Mouse (Mus musculus) frontal cortex, adult (tissue): Measurements from ENCODE around the gene S1pr5.
A peak's percentile ranks its signal among the peaks of the same experiment; 100 is the strongest.
"Not testable (repeated sequence)": the region's sequence is repeated elsewhere in the genome, so short reads cannot be mapped to it uniquely, and the experiment has no call there.

ENCODE experiments used
- ATAC-seq: cut with Nextera tagmentation; 2 replicates; pipeline ENCODE4 v1.9.2; 2017; ENCODE audit warnings: mild to moderate bottlenecking, moderate library complexity, mixed read lengths; ENCODE audit not compliant: low TSS enrichment

Gene S1pr5

DNA sequence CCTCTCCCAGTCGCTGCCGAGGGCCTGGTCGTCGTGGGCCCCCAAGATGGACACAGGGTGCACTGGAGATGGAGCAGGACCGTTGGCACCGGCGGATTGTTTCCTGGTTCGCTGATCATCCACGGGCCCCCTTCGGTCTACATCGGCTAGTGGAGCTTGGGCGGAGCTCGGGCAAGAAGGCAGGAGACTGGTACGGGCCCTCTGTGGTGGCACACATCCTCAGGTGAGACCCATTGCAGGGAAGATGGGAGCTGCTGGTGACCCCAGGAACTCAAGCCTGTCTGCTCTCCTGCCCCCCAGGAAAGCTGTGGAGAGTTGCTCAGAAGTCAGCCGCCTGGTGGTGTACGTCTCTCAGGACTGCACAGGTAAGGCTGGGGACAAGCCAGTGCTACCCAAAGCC, 20.1 kb upstream of the S1pr5 start:
- no peak for ATAC-seq

DNA sequence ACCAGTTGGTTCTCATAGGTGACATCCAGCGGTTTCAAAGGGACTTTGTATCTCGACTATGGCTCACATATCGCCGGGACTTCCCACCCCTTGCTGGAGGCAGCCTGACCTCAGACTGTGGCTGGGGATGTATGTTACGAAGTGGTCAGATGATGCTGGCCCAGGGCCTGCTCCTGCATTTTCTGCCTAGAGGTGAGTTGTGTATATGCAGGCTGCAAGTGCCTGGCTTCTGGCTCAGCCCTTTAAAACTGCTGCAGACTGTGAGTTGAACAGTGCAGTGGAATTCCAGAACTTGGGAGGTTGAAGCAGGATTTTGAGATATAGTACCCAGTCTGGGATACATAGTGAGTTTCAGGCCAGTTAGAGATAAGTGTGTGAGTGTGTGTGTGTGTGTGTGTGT, 18.6 kb upstream of the S1pr5 start:
- ATAC-seq, result no peak

DNA sequence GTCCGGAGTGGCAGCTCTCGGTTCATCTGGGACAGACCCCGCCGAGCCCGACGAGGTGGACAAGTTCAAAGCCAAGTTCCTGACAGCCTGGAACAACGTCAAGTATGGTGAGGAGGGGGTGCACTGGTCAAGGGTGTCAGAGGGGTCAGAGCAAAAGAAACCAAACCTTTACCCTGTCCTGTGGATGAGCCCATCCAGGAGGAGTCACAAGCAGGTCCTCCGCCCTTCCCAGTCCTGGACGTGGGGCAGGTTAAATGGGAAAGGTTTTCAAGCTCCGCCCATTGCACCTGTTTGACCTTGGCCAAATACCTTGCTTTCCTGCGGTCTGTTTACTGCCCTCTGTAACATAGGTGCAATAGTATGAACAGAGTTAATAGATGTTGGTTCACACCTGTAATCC, 17.4 kb upstream of the S1pr5 start:
- ATAC-seq, result no peak

DNA sequence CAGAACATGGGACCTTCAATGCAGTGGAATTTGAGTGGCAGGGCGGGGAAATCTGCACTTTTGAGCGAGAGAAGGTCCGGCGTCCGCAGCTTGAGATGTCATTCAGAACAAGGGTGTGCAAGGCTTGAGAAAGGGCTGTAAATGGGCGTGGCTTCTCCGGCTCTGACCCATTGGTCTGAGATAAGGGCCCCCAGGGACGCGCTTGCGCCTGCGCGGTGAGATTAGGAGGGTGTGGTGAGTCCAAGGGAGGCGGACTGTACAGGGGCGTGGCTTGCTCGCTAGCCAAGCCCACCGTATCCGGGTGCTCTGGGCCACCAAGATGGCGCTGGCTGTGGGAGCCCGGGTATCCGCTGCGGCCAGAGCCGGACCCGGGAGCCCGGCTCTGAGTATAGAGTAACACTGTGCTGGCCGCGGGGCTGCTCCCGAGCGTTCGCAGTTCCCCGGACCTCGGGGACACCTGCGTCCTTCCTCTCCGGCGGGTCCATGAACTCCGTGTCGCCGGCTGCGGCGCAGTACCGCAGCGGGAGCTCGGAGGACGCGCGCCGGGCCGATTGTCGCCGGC, 16.8 kb upstream of the S1pr5 start, which contains the start of gene Atg4d:
TSS of gene Atg4d (plus strand) at position 294 of the 562 bp plus-strand sequence.
- ATAC-seq, result peak; percentile 95

DNA sequence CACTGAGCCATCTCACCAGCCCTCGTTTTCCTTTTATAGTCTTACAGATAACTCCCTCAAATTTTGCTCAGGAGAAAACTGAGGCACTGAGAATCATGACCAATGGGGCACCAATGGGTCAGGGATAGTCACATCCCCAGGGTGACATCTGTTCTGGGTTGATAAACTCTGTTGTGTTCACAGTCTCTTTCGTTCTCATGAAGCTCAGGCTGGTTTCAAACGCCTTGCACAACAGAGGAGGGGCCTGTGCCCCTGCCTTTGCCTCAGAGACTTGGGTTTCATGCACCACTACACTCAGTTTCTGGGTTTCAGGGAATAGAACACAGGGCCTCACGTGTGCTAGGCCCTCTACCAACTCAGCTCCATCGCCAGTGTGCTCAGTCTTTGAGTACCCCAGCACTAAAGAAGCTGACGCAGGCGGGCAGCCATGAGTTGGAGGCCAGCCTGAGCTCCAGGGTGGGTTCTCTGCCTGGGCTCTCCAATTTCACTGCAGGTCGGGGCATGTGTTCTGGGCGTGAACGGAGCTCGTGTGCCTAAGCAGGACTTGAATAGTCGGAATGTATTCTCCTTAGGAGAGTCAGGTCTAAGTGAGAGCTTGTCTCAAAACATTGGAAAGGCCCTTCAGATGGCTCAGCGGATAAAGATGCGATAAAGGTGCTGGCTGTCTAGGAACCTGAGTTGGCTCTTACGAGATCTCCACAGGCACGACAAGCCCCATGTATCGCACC, 16.2 kb upstream of the S1pr5 start:
- ATAC-seq, result peak; percentile 23; the same call in 1 of the 2 replicates

DNA sequence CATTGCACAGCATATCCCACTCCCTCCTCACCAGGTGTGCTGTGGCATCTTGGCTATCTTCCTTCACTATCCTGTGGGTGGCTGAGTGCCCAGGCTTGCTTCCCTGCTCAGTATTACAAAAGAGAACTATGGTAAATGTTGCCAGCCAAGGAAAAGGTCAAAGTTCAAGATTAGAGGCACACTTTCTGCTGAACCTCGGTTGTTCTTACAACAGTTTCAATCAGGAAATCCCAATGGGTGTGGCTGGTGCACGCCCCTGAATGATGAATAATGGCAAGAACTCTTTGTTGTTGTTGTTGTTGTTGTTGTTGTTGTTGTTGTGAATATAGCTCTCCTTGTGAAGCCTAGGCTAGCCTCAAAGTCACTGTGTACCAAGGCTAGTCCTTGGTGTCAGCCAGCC, 13.6 kb upstream of the S1pr5 start:
- ATAC-seq, result no peak

DNA sequence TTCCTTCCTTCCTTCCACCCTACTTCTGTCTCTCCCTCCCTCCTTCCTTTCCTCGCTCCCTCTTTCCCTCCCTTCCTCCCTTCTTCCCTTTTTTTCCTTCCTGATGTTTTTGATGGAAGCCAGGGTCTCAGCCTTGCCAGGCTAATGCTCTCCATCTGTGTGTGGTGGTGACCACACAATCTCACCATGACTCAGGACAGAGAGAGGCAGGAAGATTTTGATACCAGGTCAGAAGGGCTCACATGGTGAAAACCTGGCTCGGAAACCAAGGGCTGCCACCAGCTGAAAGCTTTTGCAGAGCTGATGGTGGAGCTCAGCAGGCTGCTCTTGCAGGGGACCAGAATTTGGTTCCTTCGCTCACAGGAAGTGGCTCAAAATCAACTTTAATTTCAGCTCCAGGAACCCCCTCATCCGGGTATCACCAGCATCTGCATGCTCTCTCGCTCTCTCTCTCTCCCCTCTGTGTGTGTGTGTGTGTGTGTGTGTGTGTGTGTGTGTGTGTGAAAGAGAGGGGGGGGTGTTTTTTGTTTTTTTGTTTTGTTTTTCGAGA, 12.3 kb upstream of the S1pr5 start:
- no peak for ATAC-seq

DNA sequence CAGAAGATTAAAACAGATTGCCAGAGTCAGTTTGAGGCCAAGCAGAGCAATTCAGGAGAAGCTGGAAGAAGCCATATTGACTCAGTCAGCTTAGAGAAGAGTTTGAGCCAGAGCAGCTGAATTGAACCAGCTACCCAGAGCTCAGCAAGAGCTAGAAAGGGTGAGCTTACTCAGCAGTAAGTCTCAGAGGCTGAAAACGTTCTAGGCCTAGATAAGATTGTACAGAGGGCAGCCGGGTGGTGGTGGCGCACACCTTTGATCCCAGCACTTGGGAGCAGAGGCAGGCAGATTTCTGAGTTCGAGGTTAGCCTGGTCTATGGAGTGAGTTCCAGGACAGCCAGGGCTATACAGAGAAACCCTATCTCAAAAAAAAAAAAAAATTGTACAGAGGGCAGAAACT, 8.1 kb upstream of the S1pr5 start:
- ATAC-seq, result not testable (repeated sequence)

DNA sequence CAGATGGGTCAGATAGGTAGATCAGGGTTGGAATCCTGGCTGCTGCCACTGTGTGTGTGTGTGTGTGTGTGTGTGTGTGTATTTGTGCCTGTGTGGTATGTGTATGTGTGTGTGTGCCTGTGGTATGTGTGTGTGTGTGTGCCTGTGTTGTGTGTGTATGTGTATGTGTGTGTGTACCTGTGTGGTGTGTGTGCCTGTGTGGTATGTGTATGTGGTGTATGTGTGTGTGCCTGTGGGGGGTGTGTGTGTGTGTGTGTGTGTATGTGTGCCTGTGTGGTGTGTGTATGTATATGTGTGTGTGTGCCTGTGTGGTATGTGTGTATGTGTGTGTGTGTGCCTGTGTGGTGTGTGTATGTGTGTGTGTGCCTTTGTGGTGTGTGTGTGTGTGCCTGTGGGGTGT, 6.4 kb upstream of the S1pr5 start:
- ATAC-seq, result no peak

DNA sequence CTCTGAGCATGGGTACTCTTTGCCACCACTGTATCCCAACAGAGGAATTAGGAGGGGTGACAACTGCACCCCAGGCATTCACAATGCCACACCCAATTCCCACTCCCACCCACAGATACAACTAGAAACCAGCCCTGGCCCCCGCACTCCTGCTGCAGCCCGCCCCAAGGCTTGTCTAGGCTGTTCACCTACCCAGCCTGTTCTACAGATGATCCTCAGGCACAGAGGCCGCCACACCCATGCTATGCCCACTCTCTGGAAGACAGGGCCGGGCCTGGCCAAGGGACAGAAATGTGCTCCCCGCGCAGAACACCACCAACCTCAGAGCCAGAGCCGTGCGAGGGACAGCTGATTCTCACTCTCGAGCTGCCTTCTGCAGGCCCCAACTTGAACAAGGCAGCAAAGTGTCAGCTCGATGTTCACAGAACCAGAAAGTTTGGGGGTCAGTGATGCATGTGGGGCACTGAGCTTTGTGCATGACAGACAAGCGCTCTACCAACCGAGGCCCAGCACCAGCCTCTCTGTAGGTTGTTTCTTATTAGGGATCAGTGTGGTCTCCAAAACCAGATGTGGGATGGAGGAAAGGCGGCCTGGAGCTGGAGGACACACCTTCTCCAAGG, 3.0 kb upstream of the S1pr5 start:
- no peak for ATAC-seq

DNA sequence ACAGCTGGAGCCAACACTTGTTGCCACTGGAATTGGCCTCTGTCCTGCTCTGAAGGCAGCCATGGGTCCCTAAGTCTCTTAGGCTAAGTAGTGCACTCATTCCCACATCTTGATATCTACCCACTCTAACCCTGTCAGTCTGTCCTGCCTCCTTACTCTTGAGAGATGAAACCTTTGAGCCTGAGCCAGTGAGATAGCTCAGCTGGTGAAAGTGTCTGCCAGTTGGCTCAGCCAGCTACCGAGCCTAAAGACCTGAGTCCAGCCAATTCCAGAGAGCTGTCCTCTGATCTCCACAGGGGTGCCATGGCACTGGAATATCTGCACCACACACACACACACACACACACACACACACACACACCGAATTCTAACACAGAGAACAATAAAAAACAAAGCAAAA, 2.3 kb upstream of the S1pr5 start:
- ATAC-seq, result no peak

DNA sequence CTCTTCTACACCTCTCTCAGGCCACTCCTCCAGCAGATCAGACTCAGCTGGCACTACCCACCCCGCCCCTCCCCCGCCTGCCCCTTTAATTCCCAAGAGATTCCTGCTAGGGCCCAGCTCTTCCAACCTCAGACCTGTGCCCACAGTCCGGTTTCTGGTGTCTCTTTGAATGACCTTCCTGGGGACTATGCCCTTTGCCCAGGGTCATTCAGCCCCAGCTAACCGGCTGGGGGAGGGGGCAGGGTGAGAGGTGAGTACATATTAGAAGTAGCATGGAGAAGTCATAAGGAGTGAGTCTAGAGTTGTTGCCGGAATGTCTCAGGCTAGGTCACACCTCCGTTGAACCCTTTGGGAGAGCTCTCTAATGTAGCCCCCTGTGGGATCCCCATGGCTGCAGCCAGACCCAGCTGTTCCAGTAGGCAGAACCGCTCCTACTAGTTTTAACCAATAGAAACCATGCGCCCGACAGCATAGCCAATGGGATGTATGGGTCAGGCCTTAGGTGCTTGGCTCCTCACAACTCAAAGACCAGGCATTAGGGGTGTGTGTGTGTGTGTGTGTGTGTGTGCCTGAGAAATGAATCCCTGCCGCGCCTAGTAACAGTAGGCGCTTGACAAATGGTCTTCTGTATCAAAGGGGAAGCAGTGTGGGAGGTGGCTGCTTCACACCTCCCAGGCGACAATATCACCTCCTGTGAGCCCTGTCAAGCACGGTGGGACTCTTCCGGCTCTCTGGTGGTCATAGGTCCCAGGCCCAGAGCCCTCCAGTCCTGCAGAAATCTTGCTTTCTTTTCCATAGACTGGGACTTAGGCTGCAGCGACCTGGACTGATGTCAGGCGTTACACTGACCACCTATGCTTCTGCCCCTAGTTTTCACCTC, 1.6 kb upstream of the S1pr5 start:
- no peak for ATAC-seq

DNA sequence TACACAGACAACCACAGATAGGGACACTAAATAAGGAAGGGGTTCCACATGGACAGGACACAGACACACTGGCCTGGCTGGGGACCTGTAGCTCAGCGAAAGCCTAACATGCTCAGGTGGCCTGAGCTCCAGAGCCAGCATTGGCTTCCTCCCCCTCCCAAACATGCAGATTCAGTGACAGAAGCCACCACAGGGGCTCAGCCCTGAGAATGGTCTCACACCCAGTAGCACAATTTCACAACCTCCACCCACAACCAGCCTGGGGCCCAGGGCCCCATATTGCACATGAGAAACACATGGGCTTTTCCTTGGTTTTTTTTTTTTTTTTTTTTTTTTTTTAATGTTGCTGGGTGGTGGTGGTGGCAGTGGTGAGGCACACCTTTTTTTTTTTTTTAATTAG, 1.9 kb downstream of the S1pr5 start:
- no peak for ATAC-seq

DNA sequence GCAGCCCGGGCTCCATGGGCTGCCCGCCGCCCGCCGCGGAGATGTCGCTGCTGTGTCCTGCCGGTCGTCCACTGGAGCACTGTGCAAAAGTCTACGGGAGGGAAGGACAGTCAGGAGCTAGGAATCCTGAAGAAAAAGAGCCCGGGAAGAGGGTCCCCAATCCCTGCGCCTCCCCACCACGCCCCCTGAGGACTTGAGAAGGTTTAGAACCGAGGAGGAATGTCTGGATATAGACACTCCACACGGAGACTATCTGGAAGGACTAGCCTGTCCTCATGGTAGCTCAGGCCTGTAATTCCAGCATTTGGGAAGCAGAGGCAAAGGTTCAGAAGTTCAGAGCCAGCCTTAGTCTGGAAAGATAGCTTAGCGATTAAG, 3.1 kb downstream of the S1pr5 start:
- no peak for ATAC-seq

DNA sequence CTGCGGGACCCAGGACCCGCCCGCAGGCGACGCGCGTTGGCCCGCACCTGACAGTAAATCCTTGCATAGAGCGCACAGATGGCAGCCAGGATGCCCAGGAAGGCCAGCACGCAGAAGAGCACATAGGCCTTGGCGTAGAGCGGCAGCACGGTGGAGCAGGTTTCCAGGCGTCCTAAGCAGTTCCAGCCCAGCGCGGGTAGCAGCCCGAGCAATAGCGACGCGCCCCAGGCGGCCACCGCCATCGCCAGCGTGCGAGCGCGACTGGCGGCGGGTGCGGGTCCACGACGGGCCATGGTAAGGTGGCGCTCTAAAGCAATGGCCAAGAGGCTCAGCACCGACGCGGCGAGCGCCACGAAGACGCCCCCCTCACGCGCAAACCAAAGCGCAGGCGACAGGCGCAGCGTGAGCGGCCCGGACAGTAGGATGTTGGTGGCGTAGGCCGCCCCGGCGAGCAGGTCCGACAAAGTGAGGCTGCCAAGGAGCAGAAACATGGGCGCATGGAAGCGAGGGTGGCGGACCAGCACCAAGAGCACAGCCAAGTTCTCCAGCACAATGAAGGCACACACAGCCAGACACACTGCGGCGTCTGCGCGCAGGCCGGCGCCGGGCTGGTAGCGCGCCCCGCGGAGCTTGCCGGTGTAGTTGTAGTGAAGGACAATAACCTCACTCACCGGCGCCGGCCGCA, 3.7 kb downstream of the S1pr5 start:
- peak; percentile 39 for ATAC-seq

DNA sequence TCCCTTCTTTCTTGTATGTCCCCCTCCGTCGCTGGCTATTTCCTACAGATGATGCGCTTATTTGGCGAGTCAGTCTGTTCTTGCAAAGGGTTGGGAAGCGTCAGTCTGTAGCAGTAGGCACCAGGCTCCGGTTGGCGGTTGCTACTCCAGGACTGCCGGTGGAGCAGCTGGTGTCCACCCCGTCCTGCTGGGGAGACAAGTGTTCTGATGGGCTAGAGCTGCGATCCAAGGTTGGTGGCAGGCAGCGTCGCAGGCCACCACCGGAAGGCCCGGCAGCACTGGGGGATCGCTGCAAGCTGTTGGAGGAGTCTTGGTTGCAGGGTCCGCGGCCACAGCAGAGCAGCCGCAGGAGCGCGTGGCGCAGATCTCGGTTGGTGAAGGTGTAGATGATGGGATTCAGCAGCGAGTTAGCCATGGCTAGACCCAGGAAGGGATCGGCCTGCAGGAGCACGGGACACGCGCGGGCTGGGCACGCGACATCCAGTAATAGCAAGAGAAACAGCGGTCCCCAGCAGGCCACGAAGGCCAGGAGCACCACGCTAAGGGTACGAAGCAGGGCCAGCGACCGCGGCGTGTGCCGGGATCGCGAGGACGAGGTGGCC, 4.3 kb downstream of the S1pr5 start:
- ATAC-seq, result peak; percentile 17; the same call in 1 of the 2 replicates

DNA sequence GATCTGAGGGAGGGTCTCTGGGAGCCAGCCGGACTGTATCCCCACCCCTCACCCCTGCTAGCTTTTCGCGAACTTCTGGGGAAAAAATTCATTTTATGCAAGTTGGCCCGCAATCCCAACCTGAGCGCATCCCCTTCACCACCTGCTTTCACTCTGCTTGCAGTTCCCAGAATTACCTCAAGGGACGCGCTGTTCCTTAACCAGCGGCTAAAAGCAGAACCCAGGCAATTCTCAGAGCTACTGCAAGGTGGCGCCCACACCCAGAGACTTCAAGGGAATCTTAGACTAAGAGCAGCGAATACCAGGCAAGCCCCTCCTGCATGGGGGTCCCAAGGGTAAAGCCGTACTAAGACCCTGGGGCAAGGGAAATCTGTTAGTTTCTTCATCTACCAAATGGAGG, 6.9 kb downstream of the S1pr5 start:
- ATAC-seq, result peak; percentile 27; the same call in 1 of the 2 replicates

DNA sequence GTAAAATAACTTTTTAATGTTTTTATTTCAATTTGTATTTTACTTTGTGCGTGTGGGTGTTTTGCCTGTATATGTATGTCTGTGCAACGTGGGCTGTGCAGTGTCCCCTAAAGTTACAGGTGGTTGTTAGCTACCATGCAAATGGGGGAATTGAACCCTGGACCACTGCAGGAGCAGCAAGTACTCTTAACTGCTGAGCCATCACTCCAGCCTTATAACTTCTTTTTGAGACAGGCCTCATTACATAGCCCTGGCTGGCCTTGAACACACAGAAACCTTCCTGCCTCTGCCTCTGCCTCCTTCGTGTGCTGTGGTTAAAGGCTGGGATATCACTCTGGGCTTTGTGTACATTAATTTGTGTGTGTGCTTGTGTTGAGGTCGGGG, 8.8 kb downstream of the S1pr5 start:
- no peak for ATAC-seq

DNA sequence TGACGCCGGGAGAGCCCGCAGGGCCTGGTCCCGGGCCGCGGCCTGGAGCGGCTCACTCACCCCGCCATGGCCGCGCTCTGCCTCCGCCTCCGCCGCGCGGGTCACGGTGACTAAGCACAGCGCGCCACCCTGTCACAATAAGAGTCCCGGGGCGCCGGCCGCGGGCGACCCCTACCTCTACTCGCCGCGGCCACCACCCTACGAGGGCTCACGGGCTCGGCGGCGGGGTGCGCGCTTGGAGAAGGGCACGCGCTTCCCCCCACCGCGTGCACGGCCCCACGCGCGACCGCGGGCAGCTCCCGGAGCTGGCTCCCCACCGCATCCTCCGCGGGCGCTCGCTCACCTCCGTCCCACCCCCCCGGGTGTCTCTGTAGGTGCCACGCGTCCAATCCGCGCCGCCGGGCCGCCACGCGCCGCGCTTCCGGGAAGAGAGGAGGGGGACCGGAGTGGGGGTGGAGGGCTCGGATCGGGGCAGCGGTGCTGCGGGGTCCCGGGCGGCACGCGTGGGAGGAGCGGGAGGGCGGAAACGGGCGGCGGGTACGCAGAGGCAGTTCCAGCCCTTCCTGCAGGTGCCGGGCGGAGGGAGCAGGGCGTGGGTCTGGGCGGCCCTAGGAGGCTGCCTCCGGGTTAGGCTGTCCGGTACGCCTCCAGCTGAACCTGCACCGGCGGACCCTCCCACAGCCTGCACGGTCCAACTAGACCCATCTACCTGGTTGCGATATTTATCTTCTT, 9.3 kb downstream of the S1pr5 start, which contains the start of gene Keap1:
TSS of gene Keap1 (minus strand) at position 629 of the 732 bp plus-strand sequence.
- peak; percentile 58 for ATAC-seq
